Mouse (Mus musculus) mouse embryonic stem cell (cell line): ENCODE data around the gene Pola2.

Experiments
- in situ Hi-C, 2 experiments: fragments of 300-500 bp; cut with MboI; formaldehyde crosslinking; loops; 1 replicate in 1 of 2; 3 replicates in 1 of 2; pipeline ENCODE4 v1.14.3; 2019 to 2020; ENCODE audit warnings: low sequenced_read_pairs in 2 of 2, low pct_unique_long_range_greater_than_20kb in 1 of 2, mixed read lengths in 1 of 2; ENCODE audit not compliant: unreplicated experiment in 1 of 2

The Pola2 gene

DNA sequence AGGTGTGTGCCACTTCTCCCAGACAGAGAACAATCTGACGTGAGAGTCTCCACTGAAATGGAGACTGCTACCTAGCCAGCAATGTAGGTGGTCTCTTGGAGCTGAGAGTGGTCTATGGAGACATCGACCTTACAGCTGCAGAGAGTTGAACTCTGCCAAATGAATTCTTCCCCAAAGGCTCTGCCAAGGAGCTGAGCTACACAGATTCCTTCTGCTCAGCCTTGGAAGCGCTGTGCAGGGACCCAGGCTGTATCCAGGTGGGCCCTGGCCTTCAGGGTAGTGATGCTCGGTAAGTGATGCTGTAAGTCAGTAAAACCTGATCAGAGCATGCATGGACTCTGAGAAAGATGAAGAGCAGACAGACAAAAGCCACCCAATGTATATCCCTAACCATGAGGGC is 11.1 kb upstream of the Pola2 start:
- in situ Hi-C loops, result no loop called here

DNA sequence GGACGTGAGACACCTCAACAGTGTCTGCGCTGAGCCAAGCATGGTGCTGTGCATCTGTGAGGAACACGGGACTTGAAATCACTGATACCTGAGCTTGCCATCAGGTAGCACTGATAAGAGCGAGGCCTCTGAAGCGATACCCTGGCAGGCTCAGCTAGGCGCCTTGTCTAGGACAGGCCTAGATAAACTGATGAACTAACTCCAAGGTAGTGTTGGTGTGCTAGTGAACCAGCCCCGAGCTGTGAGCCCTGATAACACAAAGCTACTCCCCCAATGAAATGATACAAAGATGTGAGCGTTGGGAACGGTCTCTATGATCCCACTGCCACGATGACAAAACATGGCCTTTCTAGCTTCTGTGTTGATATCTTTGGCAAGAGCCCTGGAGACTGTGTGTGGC is 3.7 kb upstream of the Pola2 start:
- in situ Hi-C loops, result loop anchor here in 1 of 2 experiments (25.0 kb wide), 1 partner anchor 370 kb away; the partner anchor contains the start of genes Map4k2 and Men1

DNA sequence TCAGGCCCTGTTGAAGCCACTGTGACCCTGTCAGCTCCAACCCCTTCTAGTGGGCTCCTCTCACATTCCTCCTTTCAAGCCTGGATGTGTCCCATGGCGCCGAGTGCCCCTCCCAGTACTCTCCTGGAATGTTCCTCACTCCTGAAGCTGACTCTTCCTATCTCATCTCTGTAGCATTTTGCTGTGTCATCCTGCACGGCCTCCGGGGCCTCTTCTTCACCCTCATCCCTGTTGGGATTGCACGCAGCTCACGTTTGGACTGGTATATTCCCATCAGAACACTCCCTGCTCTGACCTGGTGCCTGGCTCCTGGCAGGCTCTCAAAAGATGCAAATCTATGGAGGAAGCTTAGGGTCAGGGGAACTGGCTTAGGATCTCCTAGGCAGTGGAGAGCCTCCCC is 2.8 kb upstream of the Pola2 start:
- in situ Hi-C loops, result loop anchor here in 1 of 2 experiments (25.0 kb wide), 1 partner anchor 371 kb away; the partner anchor contains the start of genes Map4k2 and Men1

DNA sequence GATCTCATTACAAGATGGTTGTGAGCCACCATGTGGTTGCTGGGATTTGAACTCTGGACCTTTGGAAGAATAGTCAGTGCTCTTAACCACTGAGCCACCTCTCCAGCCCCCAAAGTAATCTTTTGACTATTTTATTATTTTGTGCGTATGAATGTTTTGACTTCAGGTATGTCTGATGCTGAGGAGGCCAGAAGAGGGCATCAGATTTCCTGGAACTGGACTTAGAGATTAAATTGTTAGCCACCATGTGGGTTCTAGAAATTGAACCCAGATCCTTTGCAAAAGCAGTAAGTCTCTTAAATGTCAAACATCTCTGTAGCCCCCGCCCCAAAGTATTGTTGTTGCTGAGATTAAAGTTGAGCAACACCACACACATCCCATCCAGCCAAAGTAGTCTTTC is 1.9 kb upstream of the Pola2 start:
- in situ Hi-C loops, result loop anchor here in 1 of 2 experiments (25.0 kb wide), 1 partner anchor 371 kb away; the partner anchor contains the start of genes Map4k2 and Men1

DNA sequence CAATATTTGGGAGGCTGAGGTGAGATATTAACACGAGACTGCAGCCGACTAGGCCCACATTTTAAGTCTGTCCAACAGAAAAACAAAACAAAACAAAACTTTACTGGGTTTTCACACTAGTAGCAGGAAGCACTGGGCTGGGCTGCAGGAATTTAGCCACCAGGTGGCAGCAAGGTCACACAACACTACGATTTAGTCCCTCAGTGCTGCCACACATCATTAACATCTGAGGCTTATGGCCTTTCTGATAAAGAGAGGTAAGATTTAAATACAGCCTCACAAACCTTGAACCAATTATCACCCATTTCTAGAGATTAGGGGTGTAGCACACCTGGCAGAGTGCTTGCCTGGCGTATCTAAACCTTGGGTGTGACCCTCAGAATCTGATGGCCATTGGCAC is 1.3 kb upstream of the Pola2 start:
- in situ Hi-C loops, result loop anchor here in 1 of 2 experiments (25.0 kb wide), 1 partner anchor 372 kb away; the partner anchor contains the start of genes Map4k2 and Men1

DNA sequence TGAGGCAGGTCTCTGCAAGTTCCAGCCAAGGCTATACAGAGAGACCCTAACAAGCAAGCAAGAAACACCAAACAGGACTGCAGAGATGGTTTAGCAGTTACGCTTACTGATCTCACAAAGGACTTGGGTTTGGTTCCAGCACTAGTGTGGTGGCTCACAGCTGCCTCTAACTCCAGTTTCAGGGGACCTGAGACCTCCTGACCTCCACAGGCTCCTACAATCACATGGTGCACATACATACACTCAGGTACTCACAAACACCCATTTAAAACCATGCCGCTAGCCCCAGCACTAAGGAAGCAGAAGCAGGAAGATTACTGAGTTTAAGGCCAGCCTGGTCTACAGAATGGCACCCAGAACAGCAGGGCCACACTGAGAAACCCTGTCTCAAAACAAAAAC is 802 bp upstream of the Pola2 start:
- in situ Hi-C loops, result loop anchor here (5.0 to 25.0 kb wide), 3 partner anchors 52 to 372 kb away; partner anchors contain the start of genes Snx15 (in 2 of the 2), Capn1 (in 1 of the 2), Map4k2 (in 1 of the 2) and Men1 (in 1 of the 2)

DNA sequence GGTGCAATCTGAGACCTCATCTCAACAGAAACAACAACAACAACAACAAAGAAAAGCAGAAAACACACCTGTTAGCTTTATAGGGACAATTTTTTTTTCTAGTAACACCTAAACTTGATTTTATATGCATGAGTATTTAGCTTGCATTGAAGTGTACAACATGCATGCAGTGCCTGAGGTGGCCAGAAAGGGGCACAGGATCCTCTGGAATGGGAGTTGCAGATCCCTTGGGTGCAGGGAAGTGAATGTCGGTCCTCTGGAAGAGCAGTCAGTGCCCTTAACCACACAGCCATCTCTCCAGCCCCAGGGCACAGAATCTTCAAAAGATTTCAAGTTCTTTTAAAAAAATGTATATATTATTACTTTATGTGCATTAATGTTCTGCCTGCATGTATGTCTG is 1.4 kb downstream of the Pola2 start:
- in situ Hi-C loops, result loop anchor here (5.0 to 25.0 kb wide), 3 partner anchors 55 to 375 kb away; partner anchors contain the start of genes Snx15 (in 2 of the 2), Capn1 (in 1 of the 2), Map4k2 (in 1 of the 2) and Men1 (in 1 of the 2)

DNA sequence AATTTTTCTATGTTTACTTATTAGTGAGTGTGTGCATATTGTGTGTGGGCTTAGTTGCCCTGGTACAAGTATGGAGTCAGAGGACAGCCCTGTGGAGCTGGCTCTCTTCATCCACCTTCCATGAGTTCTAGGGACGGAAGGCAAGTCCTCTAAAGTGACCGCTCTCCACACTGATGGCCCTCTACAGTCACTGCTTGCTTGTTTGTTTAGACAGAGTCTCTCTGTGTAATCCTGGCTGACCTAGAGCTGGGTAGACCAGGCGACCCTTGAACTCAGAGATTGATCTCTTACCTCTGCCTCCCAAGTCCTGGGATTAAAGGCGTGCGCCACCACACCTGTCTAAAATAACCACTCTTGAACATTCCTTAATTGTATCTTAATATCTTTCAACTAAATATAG is 6.6 kb downstream of the Pola2 start:
- in situ Hi-C loops, result loop anchor here in 1 of 2 experiments (25.0 kb wide), 1 partner anchor 380 kb away; the partner anchor contains the start of genes Map4k2 and Men1

DNA sequence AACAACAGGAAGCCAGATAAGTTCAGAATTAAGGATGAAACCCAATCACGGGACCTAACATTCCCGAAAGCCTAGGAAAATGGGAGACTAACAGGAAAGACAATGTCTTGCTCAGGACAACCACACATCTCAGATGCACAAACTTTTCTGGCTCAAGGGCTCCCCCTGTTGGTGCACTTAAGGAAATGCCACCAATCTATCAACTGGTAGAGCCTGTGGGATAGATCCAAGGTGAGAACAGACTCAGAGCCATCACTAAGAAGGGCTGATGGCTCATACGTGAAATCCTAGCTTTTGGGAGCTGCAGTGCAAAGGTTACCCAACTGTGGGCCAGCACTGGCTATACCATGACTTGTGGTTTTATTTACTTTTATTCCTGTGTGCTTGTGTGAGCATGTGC is 7.3 kb downstream of the Pola2 start:
- in situ Hi-C loops, result loop anchor here in 1 of 2 experiments (25.0 kb wide), 1 partner anchor 381 kb away; the partner anchor contains the start of genes Map4k2 and Men1

DNA sequence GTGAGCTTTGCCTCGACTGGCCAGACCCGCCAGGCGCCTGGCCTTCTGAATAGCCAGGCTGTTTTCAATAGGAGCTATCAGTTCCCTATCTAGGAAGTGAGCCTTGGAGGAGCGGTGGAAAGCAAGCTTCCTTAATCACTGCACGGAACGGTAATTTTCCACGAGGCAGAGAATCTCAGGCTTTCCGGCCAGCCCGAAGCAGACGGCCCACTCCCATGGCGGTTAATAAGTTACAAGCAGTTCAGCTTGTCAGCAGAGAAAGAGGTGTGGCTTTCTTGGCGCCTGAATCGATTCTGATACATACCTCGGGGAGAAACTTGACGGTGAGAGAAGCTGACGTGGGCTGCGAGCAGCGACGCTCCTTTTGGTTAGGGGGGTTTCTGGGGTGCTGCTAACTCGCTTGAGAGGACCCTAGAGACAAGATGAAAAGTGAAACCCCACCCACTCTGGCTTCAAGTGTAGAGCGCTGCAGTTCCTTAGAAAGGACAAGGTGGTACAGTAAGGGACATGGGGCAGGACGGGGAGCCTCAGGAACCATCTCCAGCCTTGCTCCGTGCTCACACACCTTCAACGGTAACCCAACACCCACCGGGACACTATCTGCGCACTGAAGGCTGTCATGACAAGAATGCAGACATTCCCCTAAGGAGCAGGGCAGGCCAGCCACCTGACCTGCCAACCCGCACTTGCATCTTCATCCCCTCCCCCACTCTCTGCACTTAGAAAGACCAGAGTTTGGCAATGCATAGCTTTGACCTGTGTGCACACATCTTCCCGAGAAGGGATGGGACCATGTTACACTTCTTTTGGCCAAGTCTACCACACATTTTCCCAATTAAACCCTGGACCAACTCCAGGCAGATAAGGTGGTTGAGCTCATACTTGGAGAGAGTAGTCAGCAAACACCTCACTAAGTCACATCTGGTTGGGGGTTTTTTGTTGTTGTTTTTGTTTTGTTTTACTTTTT is 8.0 kb downstream of the Pola2 start:
- in situ Hi-C loops, result loop anchor here in 1 of 2 experiments (25.0 kb wide), 1 partner anchor 381 kb away; the partner anchor contains the start of genes Map4k2 and Men1

DNA sequence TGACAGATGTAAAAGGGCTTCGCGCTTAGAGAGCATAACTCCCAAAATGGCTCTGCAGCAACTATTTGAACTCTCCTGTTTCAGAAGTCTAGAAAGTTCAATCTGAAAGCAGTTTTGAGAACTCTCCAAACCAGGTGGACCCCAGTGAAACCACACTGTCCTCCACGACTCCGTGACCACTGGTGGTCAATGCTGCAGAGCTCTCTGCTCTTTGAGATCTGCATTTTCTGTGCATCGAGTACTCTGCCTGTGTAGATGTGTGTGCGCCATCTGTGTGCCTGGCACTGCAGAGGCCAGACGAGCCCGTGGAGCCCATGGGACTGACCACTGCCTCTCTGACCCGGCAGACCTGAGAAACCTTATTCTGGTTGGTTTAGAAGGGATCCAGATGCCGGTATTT is 9.1 kb downstream of the Pola2 start:
- in situ Hi-C loops, result loop anchor here in 1 of 2 experiments (25.0 kb wide), 1 partner anchor 382 kb away; the partner anchor contains the start of genes Map4k2 and Men1

DNA sequence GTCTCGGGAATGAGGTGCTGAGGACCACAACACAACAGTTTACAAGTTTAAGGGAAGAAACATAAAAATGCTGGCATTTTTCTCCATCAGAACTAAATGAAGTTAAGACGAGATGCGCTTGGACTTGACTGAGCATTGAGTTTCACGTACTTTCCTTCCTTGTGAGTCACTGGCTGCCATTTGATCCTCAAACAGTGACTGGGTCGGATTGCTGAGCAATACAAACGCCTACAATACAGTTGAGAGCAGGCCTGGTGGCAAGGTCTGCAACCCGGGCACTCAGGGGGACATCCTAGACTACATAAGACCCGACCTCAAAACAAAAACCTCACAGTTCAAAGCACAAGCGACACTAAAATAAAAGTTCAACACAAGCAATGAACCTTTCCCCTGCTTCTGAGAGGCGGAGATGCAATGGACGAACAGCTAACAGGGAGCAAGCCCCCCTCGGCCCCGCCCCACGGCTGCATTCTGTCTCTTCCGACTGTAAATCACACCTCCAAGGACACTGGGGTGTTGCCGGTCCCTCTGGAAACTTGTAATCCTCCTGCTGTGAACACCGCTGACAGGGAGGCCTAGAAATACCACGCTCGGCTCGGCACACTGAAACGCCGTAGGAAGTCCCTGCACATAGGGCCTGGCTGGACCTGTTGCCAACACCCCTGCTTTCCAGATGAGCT is 9.8 kb downstream of the Pola2 start:
- in situ Hi-C loops, result loop anchor here in 1 of 2 experiments (25.0 kb wide), 1 partner anchor 383 kb away; the partner anchor contains the start of genes Map4k2 and Men1

DNA sequence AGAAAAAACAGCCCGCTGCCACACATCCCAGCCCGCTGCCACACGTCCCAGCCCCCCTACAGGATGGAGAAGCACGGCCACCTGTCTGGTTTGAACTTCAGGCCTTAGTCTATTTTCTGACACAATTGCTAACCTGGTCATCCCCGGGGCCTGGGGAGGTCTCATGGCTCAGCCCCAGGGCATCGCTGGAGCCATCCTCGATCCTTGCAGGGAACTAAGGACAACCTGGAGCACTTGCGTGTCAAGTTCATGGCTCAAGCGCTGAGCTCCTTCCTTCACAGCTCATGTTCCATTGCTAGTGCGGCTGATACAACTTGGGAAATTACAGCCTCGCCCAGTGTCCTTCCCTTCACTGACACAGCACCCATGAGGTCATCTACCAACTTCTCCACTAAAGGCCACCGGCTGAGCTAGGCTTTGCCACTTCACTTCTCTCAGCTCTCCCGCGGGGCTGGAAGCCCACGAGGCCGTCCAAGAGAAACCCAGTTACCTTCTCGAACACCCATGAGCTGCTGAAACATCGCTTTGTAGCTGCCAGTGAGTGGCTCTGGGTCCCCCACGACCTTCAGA is 10.7 kb downstream of the Pola2 start:
- in situ Hi-C loops, result loop anchor here in 1 of 2 experiments (25.0 kb wide), 1 partner anchor 384 kb away; the partner anchor contains the start of genes Map4k2 and Men1

DNA sequence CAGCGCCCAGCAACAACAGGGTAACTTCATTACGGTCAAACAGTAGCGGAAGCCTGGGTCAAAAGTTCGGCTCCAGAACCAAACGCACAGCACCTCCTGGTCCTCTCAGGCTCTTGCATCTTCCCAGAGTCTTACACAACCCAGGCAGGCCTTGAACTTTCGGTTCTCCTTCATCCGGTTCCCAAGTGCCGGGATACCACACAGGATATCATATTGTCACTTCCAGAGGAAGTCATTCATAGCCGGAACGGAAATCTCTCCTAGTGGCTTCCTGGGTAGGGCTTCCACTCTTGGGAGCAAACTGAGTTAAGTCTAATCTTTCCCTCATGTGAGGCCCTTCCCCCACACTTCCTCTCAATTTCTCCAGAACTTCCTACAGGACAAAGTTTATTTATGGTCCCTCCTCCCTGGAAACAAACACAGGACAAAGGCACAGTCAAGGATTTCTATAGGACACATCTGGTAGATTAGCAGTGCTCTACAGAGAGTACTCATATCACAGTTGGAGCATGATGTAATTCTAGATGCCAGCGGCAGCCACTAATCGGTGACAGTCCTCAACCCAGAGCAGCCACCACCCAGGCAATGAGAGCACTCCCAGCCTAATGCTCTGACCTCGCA is 11.8 kb downstream of the Pola2 start:
- in situ Hi-C loops, result loop anchor here in 1 of 2 experiments (25.0 kb wide), 1 partner anchor 385 kb away; the partner anchor contains the start of genes Map4k2 and Men1

DNA sequence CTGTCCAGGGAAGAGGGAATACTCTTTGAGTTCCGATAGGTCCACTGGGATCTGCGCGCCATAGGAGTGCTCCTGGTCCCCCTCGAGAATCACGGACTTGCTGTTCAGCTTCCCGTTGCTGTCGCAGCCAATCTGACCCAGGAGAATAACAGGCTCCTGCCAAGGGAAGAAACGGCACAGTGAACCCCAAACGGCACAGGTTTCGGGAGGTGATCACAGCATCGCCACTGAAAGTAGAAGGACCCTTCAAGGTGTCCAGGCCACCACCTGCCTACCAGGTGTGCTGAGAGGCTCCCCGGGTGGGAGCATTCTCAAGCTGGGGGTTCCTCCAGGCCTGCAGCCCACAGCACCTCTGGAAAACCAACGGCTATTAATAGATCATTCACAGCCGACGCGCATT is 12.4 kb downstream of the Pola2 start:
- in situ Hi-C loops, result loop anchor here in 1 of 2 experiments (25.0 kb wide), 1 partner anchor 386 kb away; the partner anchor contains the start of genes Map4k2 and Men1

DNA sequence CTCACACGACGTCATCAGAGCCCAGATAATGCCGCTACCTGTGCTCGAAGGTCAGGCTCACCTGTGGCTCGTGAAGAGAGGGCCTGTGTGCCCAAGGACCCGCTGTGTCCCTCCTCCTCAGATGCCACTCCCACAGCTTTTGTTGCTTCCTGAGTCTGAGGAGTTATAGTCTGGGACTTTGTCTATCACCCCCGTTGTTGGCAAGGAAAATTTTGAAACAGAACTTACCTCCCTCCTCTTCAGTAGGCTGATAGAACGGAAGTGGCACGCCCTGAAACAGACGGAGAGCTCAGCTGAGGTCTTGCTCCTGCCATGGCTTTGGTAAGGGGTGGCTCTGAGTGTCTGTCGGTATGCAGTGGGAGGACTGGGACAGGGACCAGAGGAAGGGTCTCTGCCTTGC is 13.8 kb downstream of the Pola2 start:
- in situ Hi-C loops, result loop anchor here in 1 of 2 experiments (25.0 kb wide), 1 partner anchor 387 kb away; the partner anchor contains the start of genes Map4k2 and Men1

DNA sequence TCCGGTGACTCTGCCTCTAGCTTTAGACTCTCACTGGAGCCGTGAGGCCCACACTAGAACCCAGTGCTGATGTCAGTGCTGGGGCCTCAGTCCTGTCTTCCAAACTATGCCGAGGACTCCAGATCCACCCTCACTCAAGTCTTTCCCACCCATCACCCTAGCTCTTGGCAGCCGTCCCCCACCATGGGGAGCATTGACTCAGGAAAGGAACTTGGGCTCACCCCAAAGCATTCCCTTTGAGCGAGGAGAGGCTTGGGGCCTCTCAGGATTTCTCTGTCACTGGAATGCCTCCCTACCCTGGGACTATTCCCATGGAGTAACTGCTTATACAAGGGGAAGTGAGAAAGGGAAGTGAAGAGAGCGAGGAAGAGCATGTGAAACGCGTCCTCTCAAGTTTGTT is 18.1 kb downstream of the Pola2 start:
- in situ Hi-C loops, result no loop called here
